Mouse (Mus musculus) retina, postnatal 1 day (tissue): Measurements from ENCODE around the gene Mdm2.

Source experiments
- DNase-seq: peaks from one replicate; pipeline ENCODE4 v3.0.0-alpha.2; 2012

Gene Mdm2

DNA sequence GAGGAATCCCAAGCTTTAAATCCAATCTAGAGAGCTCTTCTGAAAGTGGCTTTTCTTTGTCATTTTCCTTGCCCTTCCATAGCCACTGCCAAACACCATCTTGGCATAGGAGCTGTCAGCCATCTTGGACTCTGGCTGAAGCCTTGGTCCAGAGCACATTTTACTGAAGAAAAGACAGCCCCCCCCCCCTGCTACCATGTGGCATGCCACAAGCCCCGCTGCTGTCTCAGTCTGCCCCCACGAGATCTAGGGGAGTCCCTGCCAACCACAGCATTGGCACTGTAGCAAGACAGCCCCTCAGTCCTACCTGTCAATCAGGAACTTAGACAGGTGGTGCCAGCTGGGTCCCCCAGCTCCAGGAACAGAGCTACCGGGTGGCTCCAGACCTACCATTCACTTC, 29.0 kb downstream of the Mdm2 start:
- DNase-seq: no peak

- no peak for DNase-seq
Observed at GRCm38 (mm10) chr10:117680868-117681513, 29.6 kb downstream of the Mdm2 start.

- DNase-seq: no peak
Observed at GRCm38 (mm10) chr10:117679963-117680473, 30.5 kb downstream of the Mdm2 start.

DNA sequence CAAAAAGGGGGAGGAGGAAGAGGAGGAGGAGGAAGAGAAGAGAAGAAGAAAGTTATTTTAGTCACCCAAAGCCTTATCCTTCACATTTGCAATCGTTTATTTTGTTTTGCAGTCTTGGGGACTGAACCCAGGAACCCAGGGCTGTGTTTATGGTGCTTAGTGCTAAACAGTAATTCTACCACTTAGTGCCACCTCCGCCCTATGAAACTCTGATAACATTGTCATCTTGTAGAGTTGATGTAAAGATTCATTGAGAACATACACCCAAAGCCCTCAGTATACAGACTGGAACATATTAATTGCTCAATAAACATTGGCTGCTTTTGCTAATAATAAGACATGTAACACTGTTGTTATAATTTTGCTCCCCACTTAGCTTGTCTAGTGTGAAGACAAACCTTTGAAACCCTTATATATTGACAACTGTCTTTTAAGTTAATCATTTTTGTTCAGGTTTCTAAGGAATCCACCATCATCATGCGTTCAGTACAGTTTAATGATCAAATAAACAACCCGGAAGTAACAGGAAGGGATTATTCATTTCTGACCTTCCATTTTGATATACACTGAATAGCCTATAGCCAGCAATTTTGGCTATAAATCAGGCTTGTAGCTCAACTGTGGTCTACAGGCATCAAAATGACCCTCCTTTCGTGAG, 31.4 kb downstream of the Mdm2 start:
- DNase-seq: no peak

DNA sequence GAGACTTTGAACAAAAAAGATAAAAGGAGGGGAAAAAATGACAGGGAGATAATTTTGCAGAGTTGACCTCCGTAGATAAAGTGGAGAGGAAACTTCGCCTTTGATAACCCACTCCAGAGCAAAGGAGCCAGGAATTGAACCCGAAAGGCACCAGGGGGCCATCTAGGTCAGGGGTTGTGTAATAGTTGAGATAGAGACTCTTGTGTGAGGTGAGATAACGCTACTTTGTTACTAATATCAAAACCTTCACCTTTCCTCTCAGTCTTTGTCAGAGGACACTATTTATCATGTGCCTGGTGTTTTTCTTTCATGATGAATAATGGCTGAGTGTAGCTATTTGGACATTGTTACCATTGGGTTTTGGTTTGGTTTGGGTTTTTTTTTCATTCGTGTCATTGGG, 32.2 kb downstream of the Mdm2 start:
- no peak for DNase-seq

- DNase-seq: no peak
Observed at GRCm38 (mm10) chr10:117677494-117678236, 32.9 kb downstream of the Mdm2 start.

GRCm38 (mm10) chr10:117676644-117677313, 33.8 kb downstream of the Mdm2 start:
- peak; percentile 77 for DNase-seq

- peak; percentile 44 for DNase-seq
Observed at GRCm38 (mm10) chr10:117676036-117676643, 34.4 kb downstream of the Mdm2 start.

- DNase-seq: peak; percentile 90
Observed at GRCm38 (mm10) chr10:117675096-117676035, 35.2 kb downstream of the Mdm2 start.

- DNase-seq: no peak
Observed at GRCm38 (mm10) chr10:117674359-117675019, 36.1 kb downstream of the Mdm2 start.

DNA sequence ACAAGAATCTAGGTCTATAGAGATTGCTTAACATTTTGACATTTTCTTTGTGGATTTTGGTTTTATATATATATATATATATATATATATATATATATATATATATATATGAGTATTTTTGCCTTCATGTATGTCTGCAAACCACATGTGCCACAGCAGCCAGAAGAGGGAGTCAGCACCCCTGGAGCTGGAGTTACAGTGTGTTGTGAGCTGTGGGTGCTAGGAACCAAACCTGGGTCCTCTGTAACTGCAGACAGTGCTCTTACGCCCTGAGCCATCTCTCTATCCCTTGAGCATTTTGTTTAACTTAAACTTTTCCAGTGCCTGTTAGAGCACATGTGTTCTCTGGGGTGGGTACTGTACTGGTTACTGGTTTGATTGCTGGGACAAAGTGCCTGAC, 36.6 kb downstream of the Mdm2 start:
- no peak for DNase-seq

DNA sequence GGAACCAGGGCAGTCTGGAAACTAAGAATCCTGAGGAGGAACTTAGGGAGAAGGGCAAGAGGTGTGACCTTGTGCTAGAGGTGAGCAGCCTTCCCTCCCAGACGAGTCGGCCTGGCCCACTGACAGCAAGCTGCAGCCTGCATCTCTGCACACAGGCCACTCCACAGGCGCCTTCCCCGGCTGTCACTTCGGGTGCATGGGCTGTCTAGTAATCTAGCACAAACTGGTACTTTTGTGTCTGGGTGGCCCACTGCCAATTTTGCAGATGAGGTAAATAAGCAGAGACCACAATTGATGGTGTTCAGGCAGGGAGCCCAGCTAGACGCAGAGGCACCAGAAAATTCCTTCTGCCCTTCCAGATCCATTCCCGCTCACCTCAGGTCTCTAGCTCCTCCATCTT, 37.9 kb downstream of the Mdm2 start:
- DNase-seq: peak; percentile 34

DNA sequence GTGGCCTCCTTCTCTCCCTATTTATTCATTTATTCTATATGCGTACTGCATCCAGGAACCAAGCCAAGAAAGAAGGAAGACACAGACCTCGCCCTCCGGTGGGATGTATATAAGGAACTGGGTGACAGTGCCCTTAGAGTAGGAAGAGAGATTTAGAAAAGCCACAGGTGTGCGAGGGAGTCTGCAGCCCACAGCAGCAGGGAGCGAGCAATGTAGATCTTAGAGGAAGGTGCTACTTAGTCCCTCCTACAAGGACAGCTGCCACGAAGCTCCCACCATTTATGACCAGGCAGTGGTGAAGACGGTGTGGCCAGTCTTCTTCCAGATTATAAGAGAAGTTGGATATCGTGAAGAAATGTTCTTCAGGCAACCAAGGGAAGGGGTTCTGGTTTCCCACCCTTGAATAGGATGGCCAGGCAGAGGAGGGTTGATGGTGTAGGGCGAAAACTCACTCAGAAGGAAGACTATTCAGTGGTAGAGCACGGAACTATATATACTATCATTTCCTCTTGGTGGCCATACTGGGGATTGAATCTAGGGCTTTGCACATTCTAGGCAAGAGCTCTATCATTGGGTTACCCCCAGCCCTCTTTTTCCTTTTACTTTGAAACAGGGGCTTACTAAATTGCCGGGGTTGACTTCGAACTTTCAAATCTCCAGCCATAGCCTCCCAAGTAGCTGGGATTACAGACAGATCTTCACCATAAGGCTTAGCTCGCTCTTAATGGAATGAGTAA, 38.5 kb downstream of the Mdm2 start:
- DNase-seq: no peak

- no peak for DNase-seq
Observed at GRCm38 (mm10) chr10:117671266-117671665, 39.3 kb downstream of the Mdm2 start.

DNA sequence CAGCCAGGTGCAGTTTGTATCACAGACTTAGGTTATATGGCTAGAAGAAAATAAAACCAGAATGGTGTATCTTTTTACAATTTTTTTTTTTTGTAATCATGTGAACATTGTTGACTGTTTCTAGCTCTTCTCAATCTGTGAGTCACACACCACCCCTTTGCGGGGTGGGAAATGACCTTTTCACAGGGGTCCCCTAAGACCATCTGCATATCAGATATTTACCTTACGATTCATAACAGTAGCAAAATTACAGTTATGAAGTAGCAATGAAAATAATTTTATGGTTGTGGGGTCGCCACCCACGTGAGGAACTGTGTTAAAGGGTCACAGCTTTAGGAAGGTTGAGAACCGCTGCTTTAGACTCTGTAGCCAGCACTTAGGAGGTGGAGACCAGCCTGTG, 39.8 kb downstream of the Mdm2 start:
- DNase-seq: no peak

DNA sequence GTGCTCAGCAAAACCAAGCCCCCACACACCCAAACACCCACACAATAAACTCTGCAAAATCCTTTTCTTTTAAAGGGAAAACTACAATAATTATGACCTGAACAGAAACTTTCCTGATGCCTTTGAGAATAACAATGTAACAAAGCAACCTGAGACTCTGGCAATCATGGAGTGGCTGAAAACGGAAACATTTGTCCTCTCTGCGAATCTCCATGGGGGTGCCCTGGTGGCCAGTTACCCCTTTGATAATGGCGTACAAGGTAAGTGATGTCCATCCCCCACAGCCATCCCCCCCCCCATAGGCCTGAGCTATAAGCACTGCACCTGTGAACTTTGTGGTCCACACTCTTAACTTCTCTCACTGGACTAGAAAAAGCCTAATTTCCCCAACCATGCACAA, 40.5 kb downstream of the Mdm2 start:
- no peak for DNase-seq

DNA sequence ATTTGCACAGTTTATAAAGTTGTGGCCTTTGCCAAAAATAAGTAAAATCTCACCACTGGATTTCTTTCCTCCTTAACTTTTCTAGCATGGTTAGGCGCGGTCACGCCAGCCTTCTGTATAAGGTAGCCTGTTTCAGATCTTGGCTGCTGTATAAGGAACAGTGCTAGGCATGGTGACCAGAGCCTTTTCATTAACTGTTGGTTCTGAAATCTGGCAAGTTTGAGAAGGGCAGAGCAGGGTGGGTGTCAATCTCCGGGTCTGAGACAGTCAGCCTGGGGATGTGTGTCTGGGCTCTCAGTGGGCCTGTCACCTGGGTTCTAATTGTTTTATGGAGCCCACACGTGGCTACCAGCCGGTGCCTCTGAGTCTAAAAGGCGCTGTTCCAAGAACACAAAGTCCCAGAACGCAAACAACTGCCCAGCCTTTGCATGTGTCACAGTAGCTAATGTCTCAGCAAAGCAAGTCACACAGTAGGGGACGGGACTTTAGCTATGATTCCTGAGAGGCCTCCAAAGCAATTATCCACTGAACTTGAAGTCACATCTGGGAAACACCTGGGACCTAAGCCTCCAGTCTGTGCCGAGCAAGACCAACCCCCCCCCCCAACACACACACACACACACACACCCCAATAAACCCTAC, 41.0 kb downstream of the Mdm2 start:
- DNase-seq: no peak

DNA sequence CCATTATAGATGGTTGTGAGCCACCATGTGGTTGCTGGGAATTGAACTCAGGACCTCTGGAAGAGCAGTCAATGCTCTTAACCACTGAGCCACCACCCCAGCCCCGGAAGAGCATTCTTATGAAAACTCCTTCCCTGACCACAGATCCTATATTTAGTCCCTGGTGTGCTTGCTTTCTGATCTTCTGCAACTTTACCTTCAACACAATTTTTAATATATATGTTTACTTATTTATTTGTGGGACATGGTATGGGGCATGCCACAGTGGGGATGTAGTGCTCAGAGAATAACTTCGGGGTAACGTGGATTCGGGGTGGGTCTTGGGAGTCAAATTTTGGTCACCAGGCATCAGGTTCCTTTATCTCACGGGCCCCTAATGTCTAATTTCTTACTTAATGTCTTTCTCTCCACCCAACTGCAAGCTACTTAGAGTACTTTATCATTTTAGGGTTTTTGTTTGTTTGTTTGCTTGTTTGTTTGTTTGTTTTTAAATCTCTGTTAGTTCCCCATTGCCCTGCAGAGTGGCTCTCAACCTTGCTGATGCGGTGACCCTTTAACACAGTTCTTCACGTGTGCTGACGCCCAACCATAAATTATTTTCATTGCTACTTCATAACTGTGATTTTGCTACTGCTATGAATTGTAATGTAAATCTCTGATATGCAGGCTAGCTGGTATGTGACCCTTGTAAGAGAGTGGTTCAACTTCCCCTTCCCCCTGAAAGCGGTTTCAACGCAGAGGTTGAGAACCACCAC, 41.8 kb downstream of the Mdm2 start:
- DNase-seq: no peak
